Mouse (Mus musculus) kidney, adult 2 months (tissue): ENCODE measurements at regions not wholly inside any gene's neighbourhood (a gene's known extent, or its start where the extent isn't known, plus 50 kb on each side); places are given as distances from the start of the nearest gene placed in this dataset.

Experiments
- DNase-seq: peaks from one replicate; pipeline ENCODE4 v3.0.0; 2021
- H3K27ac ChIP-seq: fragments of 200-500 bp; 2 replicates; pipeline ENCODE4 v1.5.1; 2012; ENCODE audit warnings: low read depth, low read length, control low read depth, inconsistent platforms; ENCODE audit not compliant: insufficient read depth
- H3K27me3 ChIP-seq: fragments of 200-500 bp; replicated peaks from 2 replicates; pipeline ENCODE4 v1.6.1; 2012; ENCODE audit warnings: mild to moderate bottlenecking, moderate library complexity, low read length, inconsistent platforms; ENCODE audit not compliant: control insufficient read depth, insufficient read depth
- H3K36me3 ChIP-seq: fragments of 200-500 bp; 2 replicates; pipeline ENCODE4 v1.6.1; 2012; ENCODE audit warnings: mild to moderate bottlenecking, moderate library complexity, low read length, inconsistent platforms; ENCODE audit not compliant: control insufficient read depth, insufficient read depth
- H3K4me1 ChIP-seq: fragments of 200-500 bp; 2 replicates; pipeline ENCODE4 v1.6.1; 2011; ENCODE audit warnings: low read length; ENCODE audit not compliant: control insufficient read depth, insufficient read depth
- H3K4me3 ChIP-seq: fragments of 200-500 bp; 2 replicates; pipeline ENCODE4 v1.5.1; 2011; ENCODE audit warnings: mild to moderate bottlenecking, low read depth, low read length, control low read depth; ENCODE audit not compliant: insufficient read depth
- CTCF ChIP-seq: fragments of 200-500 bp; conservative IDR thresholded peaks from 2 replicates; pipeline ENCODE4 v1.5.1; 2011; ENCODE audit warnings: low read depth, mild to moderate bottlenecking, control low read depth, low read length, moderate library complexity, mixed read lengths; ENCODE audit not compliant: insufficient read depth, insufficient read length
- POLR2A ChIP-seq: fragments of 200-500 bp; IDR thresholded peaks from one replicate; pipeline ENCODE4 v1.6.1; 2011; ENCODE audit warnings: low read depth, low read length, control low read depth
- WGBS: fragments of 180-500 bp; shearing (Covaris S2); methylation state at CpG from one replicate; pipeline ENCODE4 v1.1.7; 2018; 5-methylcytosine and 5-hydroxymethylcytosine counted together

DNA sequence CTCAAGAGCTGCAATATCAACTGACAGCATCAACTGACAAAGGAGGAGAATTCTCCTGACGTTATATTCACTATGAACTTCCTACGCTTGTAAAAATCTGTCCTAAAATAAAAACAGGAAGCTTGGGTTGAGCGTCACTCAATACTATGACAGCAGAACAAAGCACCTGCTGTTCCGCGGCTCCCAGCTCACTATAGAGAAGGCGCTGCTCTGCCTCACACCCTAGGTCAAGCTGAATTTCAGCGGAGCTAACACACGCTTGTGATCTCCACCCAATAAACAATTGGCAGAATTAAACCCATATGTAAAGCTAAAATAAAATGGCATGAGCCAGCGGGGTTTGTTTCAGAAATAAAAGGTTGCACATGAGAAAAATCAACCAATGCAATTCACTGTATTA is 57.1 kb upstream of the Vamp9 start:
- no peak overlapping the region for H3K4me3 ChIP-seq
- TF ChIP-seq CTCF (no peak), POLR2A (no peak)
- H3K27me3 ChIP-seq: no peaks in the 10 kb centered on the region
- H3K36me3 ChIP-seq: no peaks in the 10 kb centered on the region
- 67% methylated on average over 9 of the region's 9 CpGs for WGBS
- no peaks in the 10 kb centered on the region for H3K4me1 ChIP-seq
- DNase-seq: no peak
- H3K27ac ChIP-seq: no peak overlapping the region

DNA sequence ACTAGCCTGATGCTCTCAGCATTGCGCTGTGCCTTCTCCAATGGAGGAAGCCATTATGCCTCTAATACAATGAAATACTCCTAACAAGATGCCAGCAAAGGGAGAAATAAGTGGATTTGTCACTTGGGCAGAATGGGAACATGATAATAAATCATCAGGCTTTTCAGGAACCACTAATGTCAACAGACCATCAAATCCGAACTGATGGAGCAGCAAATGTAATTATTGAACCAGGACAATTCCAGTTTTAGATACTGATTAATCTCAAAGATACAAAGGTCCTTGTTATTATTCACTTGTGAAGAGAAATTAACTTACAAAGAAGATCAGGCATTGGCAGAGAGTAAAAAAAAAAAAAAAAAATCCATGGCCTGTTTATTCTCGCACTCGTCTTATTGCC is 53.7 kb upstream of the Vamp9 start:
- WGBS: 40% methylated on average over 4 of the region's 4 CpGs

More for the DNA sequence above, 53.7 kb upstream of the Vamp9 start:
- DNase-seq: peak; percentile 69
- no peaks in the 10 kb centered on the region for H3K36me3 ChIP-seq
- TF ChIP-seq POLR2A: no peak
- no peak for TF ChIP-seq CTCF
- no peaks in the 10 kb centered on the region for H3K4me1 ChIP-seq
- no peak overlapping the region for H3K27ac ChIP-seq
- no peaks in the 10 kb centered on the region for H3K27me3 ChIP-seq
- no peak overlapping the region for H3K4me3 ChIP-seq
